Mouse (Mus musculus) thymus, adult 2 months (tissue): Measurements from ENCODE around the gene Lcn10.

Source experiments
- CTCF ChIP-seq: fragments of 200-500 bp; IDR thresholded peaks from 2 replicates; pipeline ENCODE4 v1.5.1; 2012; ENCODE audit warnings: mild to moderate bottlenecking, control low read depth, low read length, moderate library complexity, borderline replicate concordance; ENCODE audit not compliant: control insufficient read depth, poor library complexity, insufficient read depth; ENCODE audit errors: extremely low read depth
- POLR2A ChIP-seq: fragments of 200-500 bp; IDR thresholded peaks from 2 replicates; pipeline ENCODE4 v1.6.1; 2012; ENCODE audit warnings: mild to moderate bottlenecking, low read length, control low read depth, moderate library complexity; ENCODE audit not compliant: control insufficient read depth, poor library complexity, insufficient read depth; ENCODE audit errors: extremely low read depth

DNA sequence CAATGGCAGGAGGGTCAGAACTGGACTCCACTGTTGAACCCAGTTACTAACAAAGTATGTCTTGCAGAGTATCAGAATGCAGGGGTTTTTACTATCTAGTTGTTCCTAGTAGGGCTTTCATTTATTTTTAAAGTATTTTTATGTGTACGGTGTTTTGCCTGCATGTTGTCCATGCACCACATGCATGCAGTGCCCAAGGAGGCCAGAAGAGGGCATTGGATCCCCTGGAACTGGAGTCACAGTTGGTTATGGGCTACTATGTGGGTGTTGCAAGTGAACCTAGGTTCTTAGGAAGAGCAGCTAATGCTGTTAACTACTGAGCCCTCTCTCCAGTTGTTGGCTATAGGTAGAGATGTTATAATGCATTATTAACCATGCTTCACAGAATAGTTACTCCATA, 19.0 kb upstream of the Lcn10 start:
- TF ChIP-seq CTCF (no peak), POLR2A (no peak)
